Mouse (Mus musculus) heart, postnatal 0 days (tissue): ENCODE results near the gene Taf5.

Source experiments
- CTCF ChIP-seq: IDR thresholded peaks from 2 replicates; pipeline ENCODE4 v1.5.1; 2016; ENCODE audit warnings: antibody characterized with exemption, control low read depth, low read depth
- EP300 ChIP-seq: IDR thresholded peaks from 2 replicates; pipeline ENCODE4 v1.6.1; 2016; ENCODE audit warnings: antibody characterized with exemption, low read depth

DNA sequence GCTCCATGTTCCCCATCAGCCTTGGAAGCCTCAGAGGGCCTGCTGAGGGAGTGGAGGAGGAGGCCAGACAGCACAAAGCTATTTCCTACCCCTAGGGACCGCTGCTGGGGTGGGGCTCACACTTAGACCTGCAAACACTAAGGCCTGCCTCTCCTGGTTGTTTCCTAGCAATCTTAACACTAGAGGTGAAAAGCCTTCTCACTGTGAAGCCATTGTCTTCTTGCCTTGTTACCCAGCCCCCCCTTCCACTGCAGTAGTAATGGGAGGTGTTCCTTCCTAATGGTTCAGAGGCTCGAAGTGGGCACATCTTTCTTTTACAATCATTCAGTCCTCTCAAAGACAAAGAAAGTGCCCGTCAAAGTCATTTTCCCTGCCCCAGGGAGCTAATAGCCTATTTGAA lies 49.7 kb upstream of the Taf5 start:
- no peak for TF ChIP-seq CTCF
- TF ChIP-seq EP300 = no peak
